Mouse (Mus musculus) small intestine, adult 2 months (tissue): Measurements from ENCODE around the gene Syt2.

Experiments used
- CTCF ChIP-seq: fragments of 200-500 bp; IDR thresholded peaks from 2 replicates; pipeline ENCODE4 v1.5.1; 2012; ENCODE audit warnings: low read depth, mild to moderate bottlenecking, control low read depth, inconsistent platforms, low read length, moderate library complexity, mixed read lengths; ENCODE audit not compliant: insufficient replicate concordance, insufficient read length; ENCODE audit errors: extremely low read depth
- POLR2A ChIP-seq: fragments of 200-500 bp; IDR thresholded peaks from 2 replicates; pipeline ENCODE4 v1.6.1; 2012; ENCODE audit warnings: low read depth, mild to moderate bottlenecking, control low read depth, inconsistent platforms, low read length, moderate library complexity

- TF ChIP-seq CTCF (no peak), POLR2A (no peak)
Observed at GRCm38 (mm10) chr1:134653603-134654257, 7.3 kb downstream of the Syt2 start.
